Mouse (Mus musculus): Measurements from ENCODE around the gene Cabp2. TPM values are rescaled to one million over a fixed set of nuclear protein-coding genes. Genes with fewer than 3 reads are reported as not detected.
"Not testable (repeated sequence)": the region's sequence is repeated elsewhere in the genome, so short reads cannot be mapped to it uniquely, and the experiment has no call there.

Cabp2 gene
- polyA plus RNA-seq (2015; fragmentation: Nextera tagmentation; extraction: Ambion mirVana), result 0.43 and 0.67 TPM in 2 replicates

DNA sequence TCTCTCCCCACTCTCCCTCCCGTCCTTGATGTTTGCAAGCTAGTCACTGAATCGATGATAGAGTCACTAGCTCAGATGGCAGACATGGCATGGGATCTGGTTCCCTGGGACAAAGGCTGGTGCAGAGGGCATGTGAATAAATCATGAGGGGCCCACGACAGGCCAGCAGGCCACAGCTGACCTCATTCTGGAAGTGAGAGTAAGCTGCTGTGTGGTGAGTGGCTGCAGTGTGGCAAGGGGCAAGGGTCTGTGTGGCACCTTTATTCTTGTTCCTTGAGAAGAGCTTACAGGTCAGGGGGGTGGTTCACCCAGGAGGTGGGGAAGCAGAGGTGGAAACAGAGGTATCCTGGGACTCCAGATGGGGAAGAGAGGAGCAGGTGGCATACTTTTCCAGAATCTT lies at the start of gene Cabp2:
TSS of gene Cabp2 (plus strand) at position 185 of the 400 bp plus-strand sequence.
- DNase-seq, result no peak
- 0 out of 2 replicates have a peak within 1 kb of the TSS, but pooled peaks have one; percentile 5 for H3K4me3 ChIP-seq (replicated peaks)
- H3K27ac ChIP-seq, result peak within 1 kb of the TSS; percentile 72
- 54% methylated on average over 3 of the region's 3 CpGs for WGBS (ENCODE audit: insufficient replicate concordance)
- H3K36me3 ChIP-seq, result no peaks in the 10 kb centered on the region
- peak within 1 kb of the TSS; percentile 49 for H3K9ac ChIP-seq
- H3K9me3 ChIP-seq (replicated peaks), result no peaks in the 10 kb centered on the region
- H3K4me2 ChIP-seq, result peak within 1 kb of the TSS; percentile 50
- no peak for ATAC-seq (ENCODE audit: low read depth)
- peaks cover 43% of the 10 kb centered on the region for H3K4me1 ChIP-seq (replicated peaks)
- peaks cover 7% of the 10 kb centered on the region; the same call in 1 of the 2 replicates for H3K27me3 ChIP-seq

DNA sequence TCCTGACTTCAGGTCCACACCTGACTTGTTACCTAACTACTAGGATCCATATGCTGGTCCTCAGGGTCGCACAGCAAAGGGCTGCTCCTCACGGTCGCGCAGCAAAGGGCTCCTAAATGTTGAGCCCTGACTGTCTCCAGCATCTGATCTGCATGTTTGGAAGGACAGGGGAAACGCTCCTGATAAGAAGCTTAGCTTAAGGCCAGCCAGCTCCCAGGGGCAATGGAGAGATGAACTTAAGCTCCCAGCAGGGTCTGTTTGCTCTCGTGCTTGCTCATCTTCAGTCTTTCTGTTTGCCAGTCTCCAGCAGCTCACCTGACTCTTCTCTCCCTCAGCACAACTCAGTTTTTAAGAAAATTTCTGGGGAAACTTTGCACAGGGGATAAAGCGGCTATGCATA lies 48.7 kb upstream of the Cabp2 start:
- H3K9me3 ChIP-seq (replicated peaks), result peaks cover 2% of the 10 kb centered on the region; the same call in 1 of the 2 replicates
- 51% methylated on average over 7 of the region's 7 CpGs for WGBS (ENCODE audit: insufficient replicate concordance)
- DNase-seq (no peak), ATAC-seq (ENCODE audit: low read depth) (no peak)
- peaks cover 9% of the 10 kb centered on the region; the same call in 1 of the 2 replicates for H3K36me3 ChIP-seq
- no peak overlapping the region for H3K9ac ChIP-seq
- peak overlapping the region; percentile 51; the same call in 1 of the 2 replicates for H3K27ac ChIP-seq
- no peak overlapping the region for H3K4me3 ChIP-seq (replicated peaks)
- no peaks in the 10 kb centered on the region for H3K27me3 ChIP-seq
- H3K4me1 ChIP-seq (replicated peaks), result peaks cover 37% of the 10 kb centered on the region
- no peak overlapping the region for H3K4me2 ChIP-seq

DNA sequence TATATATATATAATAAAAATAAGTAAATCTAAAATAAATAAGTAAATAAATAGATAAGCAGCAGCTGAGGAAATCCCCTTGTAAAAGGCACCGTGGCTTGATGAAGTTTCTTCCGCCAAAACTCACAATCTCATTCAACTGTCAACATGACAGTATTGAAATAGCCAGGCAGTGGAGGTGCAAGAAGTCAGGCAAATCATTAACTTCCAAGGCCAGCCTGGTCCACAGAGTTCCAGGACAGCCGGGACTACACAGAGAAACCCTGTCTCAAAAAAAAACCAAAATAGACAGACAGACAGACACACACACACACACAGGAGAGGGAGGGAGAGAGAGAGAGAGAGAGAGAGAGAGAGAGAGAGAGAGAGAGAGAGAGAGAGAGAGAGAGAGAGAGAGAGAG lies 48.1 kb upstream of the Cabp2 start:
- no peaks in the 10 kb centered on the region; the same call in 1 of the 2 replicates for H3K9me3 ChIP-seq (replicated peaks)
- H3K4me3 ChIP-seq (replicated peaks), result no peak overlapping the region
- H3K4me1 ChIP-seq (replicated peaks), result peaks cover 44% of the 10 kb centered on the region
- no peaks in the 10 kb centered on the region for H3K27me3 ChIP-seq
- ATAC-seq (ENCODE audit: low read depth) (no peak), DNase-seq (no peak)
- no peak overlapping the region for H3K4me2 ChIP-seq
- WGBS (ENCODE audit: insufficient replicate concordance), result 61% methylated on average over 3 of the region's 3 CpGs
- H3K36me3 ChIP-seq, result peaks cover 9% of the 10 kb centered on the region; the same call in 1 of the 2 replicates
- peak overlapping the region; percentile 15; the same call in 1 of the 2 replicates for H3K27ac ChIP-seq
- H3K9ac ChIP-seq, result no peak overlapping the region

DNA sequence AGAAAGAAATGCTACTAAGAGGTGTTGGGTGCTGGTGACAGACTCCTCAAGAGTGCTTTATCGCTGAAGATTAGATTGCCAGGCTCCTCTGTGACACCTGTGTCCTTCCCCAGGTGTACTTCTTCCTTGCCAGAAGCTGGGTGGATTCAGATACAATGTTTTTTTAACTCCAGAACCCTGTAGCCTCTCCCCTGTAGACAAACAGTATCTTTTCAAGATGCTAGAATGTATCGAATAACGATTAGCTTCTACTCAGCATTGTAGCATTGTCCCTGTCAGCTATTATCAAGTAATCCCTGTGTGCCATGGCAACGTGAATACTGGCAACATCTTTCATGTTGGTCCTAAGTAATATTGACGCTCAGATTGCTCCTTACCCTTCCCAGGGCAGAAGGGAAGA lies 47.6 kb upstream of the Cabp2 start:
- Histone ChIP-seq H3K27me3 (no peaks in the 10 kb centered on the region), H3K9ac (no peak overlapping the region), H3K4me3 (replicated peaks) (no peak overlapping the region), H3K4me1 (replicated peaks) (peaks cover 47% of the 10 kb centered on the region), H3K4me2 (no peak overlapping the region), H3K9me3 (replicated peaks) (no peaks in the 10 kb centered on the region; the same call in 1 of the 2 replicates), H3K27ac (peak overlapping the region; percentile 15), H3K36me3 (peaks cover 9% of the 10 kb centered on the region; the same call in 1 of the 2 replicates)
- no peak for DNase-seq
- no peak for ATAC-seq (ENCODE audit: low read depth)
- WGBS (ENCODE audit: insufficient replicate concordance), result 66% methylated on average over 5 of the region's 5 CpGs

GRCm38 (mm10) chr19:4036327-4037045 lies 44.9 kb upstream of the Cabp2 start:
- Histone ChIP-seq H3K4me3 (replicated peaks) (peak overlapping the region; percentile 37), H3K4me2 (peak overlapping the region; percentile 59), H3K27me3 (no peaks in the 10 kb centered on the region), H3K27ac (peak overlapping the region; percentile 50), H3K9ac (peak overlapping the region; percentile 2), H3K9me3 (replicated peaks) (no peaks in the 10 kb centered on the region; the same call in 1 of the 2 replicates), H3K36me3 (peaks cover 9% of the 10 kb centered on the region; the same call in 1 of the 2 replicates), H3K4me1 (replicated peaks) (peaks cover 41% of the 10 kb centered on the region)
- 61% methylated on average over 12 of the region's 12 CpGs for WGBS (ENCODE audit: insufficient replicate concordance)
- DNase-seq (no peak), ATAC-seq (ENCODE audit: low read depth) (peak; percentile 47)

GRCm38 (mm10) chr19:4037154-4037787 lies 44.1 kb upstream of the Cabp2 start:
- H3K27me3 ChIP-seq; H3K9me3 ChIP-seq (replicated peaks); H3K36me3 ChIP-seq; DNase-seq: not testable (repeated sequence)
- peak overlapping the region; percentile 84 for H3K4me2 ChIP-seq
- ATAC-seq (ENCODE audit: low read depth), result peak; percentile 9
- H3K4me1 ChIP-seq (replicated peaks), result peaks cover 46% of the 10 kb centered on the region
- peak overlapping the region; percentile 81 for H3K27ac ChIP-seq
- H3K4me3 ChIP-seq (replicated peaks), result peak overlapping the region; percentile 70
- 27% methylated on average over 8 of the region's 8 CpGs for WGBS (ENCODE audit: insufficient replicate concordance)
- H3K9ac ChIP-seq, result peak overlapping the region; percentile 84

GRCm38 (mm10) chr19:4037788-4038232 lies 43.6 kb upstream of the Cabp2 start, which contains the start of gene Gstp1:
TSS of gene Gstp1 (minus strand) at chr19:4037985.
- Histone ChIP-seq H3K9me3 (replicated peaks) (no peaks in the 10 kb centered on the region; the same call in 1 of the 2 replicates), H3K27me3 (no peaks in the 10 kb centered on the region), H3K9ac (peak within 1 kb of the TSS; percentile 84), H3K4me2 (peak within 1 kb of the TSS; percentile 84), H3K36me3 (peaks cover 9% of the 10 kb centered on the region; the same call in 1 of the 2 replicates), H3K4me3 (replicated peaks) (peak within 1 kb of the TSS; percentile 70), H3K4me1 (replicated peaks) (peaks cover 48% of the 10 kb centered on the region), H3K27ac (peak within 1 kb of the TSS; percentile 81)
- WGBS (ENCODE audit: insufficient replicate concordance), result 1% methylated on average over 26 of the region's 26 CpGs
- DNase-seq (peak; percentile 81), ATAC-seq (ENCODE audit: low read depth) (peak; percentile 84)

- H3K4me2 ChIP-seq; DNase-seq; H3K9me3 ChIP-seq (replicated peaks); H3K36me3 ChIP-seq; H3K27me3 ChIP-seq; H3K9ac ChIP-seq; H3K27ac ChIP-seq; ATAC-seq (ENCODE audit: low read depth); H3K4me3 ChIP-seq (replicated peaks): not testable (repeated sequence)
- peaks cover 56% of the 10 kb centered on the region for H3K4me1 ChIP-seq (replicated peaks)
- WGBS (ENCODE audit: insufficient replicate concordance), result 81% methylated on average over 5 of the region's 5 CpGs
Measured at GRCm38 (mm10) chr19:4040941-4041340, 40.4 kb upstream of the Cabp2 start.

- not testable (repeated sequence) for H3K9me3 ChIP-seq (replicated peaks); H3K36me3 ChIP-seq; H3K4me3 ChIP-seq (replicated peaks); DNase-seq; H3K9ac ChIP-seq; ATAC-seq (ENCODE audit: low read depth); H3K4me2 ChIP-seq; H3K27me3 ChIP-seq; H3K27ac ChIP-seq
- 89% methylated on average over 3 of the region's 4 CpGs for WGBS (ENCODE audit: insufficient replicate concordance)
- H3K4me1 ChIP-seq (replicated peaks), result peaks cover 56% of the 10 kb centered on the region
Measured at GRCm38 (mm10) chr19:4041500-4041899, 39.9 kb upstream of the Cabp2 start.

DNA sequence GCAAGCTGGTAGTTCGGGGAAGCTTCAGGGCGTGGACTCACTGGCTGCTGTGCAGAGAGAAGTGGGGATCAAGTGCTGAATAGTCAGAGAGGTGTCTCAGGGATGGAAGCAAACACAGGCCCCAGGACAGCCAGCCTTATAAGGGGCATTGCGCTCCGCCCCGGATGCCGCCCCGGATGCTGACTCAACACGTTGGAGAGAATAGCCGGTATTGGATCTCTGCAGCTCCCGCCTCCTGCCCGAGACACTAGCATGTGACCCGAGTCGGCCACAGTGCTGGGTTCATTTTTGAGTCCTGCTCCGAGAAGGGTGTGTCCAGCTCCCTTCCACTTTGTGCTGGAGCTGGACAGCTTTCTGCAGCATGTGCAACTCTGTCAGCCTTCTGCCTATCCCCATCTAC lies 39.3 kb upstream of the Cabp2 start:
- Histone ChIP-seq H3K4me3 (replicated peaks) (no peak overlapping the region), H3K9me3 (replicated peaks) (no peaks in the 10 kb centered on the region), H3K27me3 (no peaks in the 10 kb centered on the region), H3K27ac (no peak overlapping the region), H3K4me1 (replicated peaks) (peaks cover 59% of the 10 kb centered on the region), H3K9ac (no peak overlapping the region), H3K36me3 (no peaks in the 10 kb centered on the region), H3K4me2 (no peak overlapping the region)
- DNase-seq (peak; percentile 38), ATAC-seq (ENCODE audit: low read depth) (no peak)
- 61% methylated on average over 14 of the region's 14 CpGs for WGBS (ENCODE audit: insufficient replicate concordance)

DNA sequence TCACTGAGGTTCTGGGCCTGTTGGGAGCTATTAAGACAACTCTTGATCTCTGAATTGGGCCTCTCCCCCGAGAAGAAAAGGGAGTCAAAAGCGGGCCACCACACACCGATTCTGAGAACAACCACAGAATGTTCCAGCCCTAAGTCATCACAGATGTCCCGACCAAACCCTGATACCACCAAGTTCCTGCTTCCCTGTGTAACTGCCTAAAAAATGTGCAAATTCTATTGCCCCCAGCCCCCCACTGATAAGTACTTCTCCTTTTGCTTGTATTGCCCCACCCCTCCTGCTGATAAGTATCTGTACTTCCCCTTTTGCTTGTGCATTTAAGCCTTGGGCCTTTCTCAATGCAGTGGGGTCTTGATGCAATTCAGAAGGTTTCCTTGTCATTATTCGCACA lies 37.3 kb upstream of the Cabp2 start:
- DNase-seq; H3K9ac ChIP-seq; H3K27me3 ChIP-seq; H3K36me3 ChIP-seq; ATAC-seq (ENCODE audit: low read depth); H3K4me3 ChIP-seq (replicated peaks); H3K9me3 ChIP-seq (replicated peaks); H3K4me2 ChIP-seq: not testable (repeated sequence)
- Histone ChIP-seq H3K4me1 (replicated peaks) (peaks cover 56% of the 10 kb centered on the region), H3K27ac (peak overlapping the region; percentile 21; the same call in 1 of the 2 replicates)
- WGBS (ENCODE audit: insufficient replicate concordance), result 52% methylated on average over 5 of the region's 5 CpGs
